Mouse (Mus musculus): ENCODE measurements around the gene Sox1.

DNA sequence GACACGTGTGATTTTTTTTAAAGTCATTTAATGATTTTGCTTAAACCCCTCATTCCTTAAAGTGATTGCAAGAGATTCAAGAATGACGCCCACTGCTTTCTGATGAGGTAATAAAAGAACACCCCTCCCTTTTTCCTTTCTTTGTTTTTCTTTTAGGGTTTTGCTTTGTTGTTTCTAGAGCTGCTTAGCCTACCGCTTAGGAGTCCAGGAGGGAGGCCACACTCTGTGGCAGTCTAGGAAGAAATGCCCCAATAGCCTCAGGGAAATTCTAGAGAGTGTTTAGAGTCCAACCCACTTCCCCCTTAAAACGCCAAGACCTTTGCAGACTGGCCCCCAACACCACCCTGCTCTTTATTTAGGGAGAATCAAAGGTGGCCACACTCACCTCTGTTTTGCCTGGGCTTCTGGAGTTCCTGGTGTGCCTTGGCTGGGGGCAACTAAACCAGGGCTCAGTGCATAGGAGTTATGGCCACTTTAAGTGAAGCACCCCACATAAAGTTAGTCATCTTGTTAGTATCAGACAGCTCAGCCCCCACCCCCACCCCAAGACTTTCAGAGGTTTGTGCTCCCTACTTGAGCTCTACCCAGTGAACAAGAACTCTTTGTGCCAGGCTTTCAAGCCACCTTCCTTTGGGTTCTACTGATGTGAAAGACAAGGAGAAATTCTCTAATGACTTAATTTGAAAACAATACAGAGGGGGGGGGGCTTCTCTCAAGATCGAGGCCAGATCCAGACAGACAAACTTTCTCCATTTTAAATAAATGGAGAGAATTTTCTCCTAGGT lies 4.5 kb downstream of the Sox1 start:
- TF ChIP-seq CTCF (IDR thresholded peaks at IDR 0.05; ENCODE audit: insufficient read depth, low read depth, low read length) (no peak), POLR2A (IDR thresholded peaks at IDR 0.05; ENCODE audit: insufficient read depth, low read depth, low read length) (no peak)
